Mouse (Mus musculus) ZHBTc4 (cell line): ENCODE data around the gene Zfp398.
"Not testable (repeated sequence)": the region's sequence is repeated elsewhere in the genome, so short reads cannot be mapped to it uniquely, and the experiment has no call there.

Experiments
- DNase-seq: peaks from one replicate; pipeline ENCODE4 v3.0.0-alpha.2; 2011; ENCODE audit warnings: low read depth, low spot score

Zfp398 gene

GRCm38 (mm10) chr6:47824241-47824640, 11.2 kb upstream of the Zfp398 start:
- peak; percentile 12 for DNase-seq

DNA sequence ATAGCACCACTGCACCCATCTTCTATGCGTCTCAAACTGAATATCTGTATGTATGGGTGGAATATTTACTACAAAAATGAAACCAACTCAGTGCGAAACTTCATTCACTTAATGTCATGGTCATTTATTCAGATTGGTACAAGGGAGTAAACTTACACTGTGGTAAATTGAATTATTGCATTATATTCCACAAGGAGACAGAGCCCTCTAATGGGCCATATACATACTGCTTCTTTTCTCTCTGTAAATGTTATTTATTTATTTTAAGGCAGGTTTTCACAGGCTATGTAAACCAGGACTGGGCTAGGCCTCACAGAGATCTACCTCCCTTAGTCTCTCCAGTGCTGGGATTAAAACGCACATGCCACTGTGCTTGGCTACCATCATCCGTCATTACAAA, 8.0 kb upstream of the Zfp398 start:
- DNase-seq = no peak

GRCm38 (mm10) chr6:47828950-47829349, 6.5 kb upstream of the Zfp398 start:
- peak; percentile 27 for DNase-seq

GRCm38 (mm10) chr6:47830104-47831078, 5.1 kb upstream of the Zfp398 start, which contains the start of gene Zfp786:
Gene Zfp786 (minus strand): TSS chr6:47830867.
- DNase-seq = peak; percentile 97

DNA sequence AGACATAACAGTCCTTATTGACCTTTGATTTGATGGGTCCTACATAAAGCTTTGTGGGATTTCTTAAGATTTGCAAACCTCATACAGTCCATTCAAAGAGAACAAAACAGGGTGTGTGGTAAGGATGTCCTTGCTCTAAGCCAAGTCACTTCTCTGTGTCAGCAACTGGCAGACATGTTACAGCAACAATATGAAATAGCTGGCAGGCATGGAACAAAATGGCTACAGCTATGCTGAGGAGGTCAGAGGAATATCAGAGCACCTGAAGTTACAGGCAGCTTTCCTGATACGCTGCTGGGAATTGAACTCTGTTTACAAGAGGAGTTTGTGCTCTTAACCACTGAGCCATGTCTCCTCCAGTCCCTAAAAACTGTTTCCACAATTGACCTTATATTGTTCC, 3.2 kb upstream of the Zfp398 start:
- DNase-seq = no peak

- peak; percentile 68 for DNase-seq
Observed at GRCm38 (mm10) chr6:47835984-47836521, 592 bp downstream of the Zfp398 start.

GRCm38 (mm10) chr6:47837630-47838029, 2.2 kb downstream of the Zfp398 start:
- no peak for DNase-seq

DNA sequence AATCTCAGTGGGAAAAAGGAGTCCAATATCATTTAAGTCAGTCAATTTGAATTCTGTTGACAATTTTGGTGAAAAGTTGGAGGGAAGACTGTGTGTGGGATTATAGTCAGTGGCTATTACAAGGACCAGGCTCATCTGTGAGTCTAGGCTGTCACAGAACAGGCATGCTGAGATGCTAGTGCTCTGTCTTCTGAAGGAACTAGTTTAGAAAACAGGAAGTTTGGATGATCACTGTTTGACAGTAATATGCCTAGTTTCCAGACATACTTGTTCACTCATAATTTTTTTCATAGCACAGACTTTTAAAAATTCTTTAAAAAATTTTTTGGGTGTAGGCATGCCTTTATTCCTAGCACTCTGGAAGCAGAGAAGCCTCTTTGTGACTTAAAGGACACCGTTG, 5.6 kb downstream of the Zfp398 start:
- no peak for DNase-seq

GRCm38 (mm10) chr6:47841831-47842230, 6.4 kb downstream of the Zfp398 start:
- no peak for DNase-seq

GRCm38 (mm10) chr6:47842337-47842736, 6.9 kb downstream of the Zfp398 start:
- no peak for DNase-seq

DNA sequence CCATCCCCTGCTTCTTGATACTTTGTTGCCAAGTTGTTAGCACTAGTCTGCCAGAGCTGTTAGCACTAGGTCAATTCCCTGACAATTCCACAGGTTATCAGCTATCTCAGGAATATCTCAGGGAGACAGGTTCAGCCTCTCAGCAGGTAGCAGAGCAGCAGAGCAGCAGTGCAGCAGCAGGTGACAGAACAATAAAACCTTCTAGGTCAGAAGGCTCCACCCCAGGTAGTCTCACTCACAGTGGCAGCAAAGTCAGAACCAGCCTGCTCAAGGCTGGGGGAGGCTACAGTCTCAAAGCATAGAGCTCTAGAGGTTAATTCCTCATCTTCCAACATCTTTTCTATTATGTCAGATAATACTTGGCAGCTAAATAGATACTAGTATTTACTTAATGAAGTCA, 10.3 kb downstream of the Zfp398 start:
- DNase-seq = no peak

DNA sequence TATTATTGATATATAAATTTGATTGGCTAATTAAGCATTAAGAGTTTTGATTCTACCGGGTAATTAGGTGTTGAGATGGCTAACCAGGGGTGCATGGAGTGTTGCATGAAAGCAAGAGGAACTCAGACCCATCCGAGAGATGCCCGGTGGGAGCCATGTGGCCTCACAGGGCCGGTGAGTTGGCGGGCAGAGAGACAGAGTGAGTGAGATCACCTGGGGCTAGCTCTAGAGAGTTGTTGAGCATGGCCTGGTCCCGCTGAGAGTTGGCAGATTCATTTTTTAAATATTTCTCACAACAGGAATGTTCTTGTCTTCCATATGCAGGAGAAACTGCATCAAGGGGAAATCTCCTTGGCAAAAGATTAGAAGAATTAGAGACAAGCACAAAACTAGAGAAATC, 21.8 kb downstream of the Zfp398 start:
- no peak for DNase-seq

DNA sequence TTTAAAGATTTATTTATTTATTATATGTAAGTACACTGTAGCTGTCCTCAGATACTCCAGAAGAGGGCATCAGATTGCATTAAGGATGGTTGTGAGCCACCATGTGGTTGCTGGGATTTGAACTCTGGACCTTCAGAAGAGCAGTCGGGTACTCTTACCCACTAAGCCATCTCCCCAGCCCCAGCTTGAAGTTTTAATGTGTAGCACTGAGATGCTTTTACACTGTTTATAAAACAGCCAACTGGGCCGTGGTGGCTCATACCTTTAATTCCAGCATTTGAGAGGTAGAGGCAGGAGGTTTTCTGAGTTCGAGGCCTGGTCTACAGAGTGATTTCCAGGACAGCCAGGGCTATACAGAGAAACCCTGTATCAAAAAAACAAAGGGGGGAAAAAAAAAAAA, 22.3 kb downstream of the Zfp398 start:
- DNase-seq = not testable (repeated sequence)

- peak; percentile 60 for DNase-seq
Observed at GRCm38 (mm10) chr6:47872266-47872665, 36.8 kb downstream of the Zfp398 start.

DNA sequence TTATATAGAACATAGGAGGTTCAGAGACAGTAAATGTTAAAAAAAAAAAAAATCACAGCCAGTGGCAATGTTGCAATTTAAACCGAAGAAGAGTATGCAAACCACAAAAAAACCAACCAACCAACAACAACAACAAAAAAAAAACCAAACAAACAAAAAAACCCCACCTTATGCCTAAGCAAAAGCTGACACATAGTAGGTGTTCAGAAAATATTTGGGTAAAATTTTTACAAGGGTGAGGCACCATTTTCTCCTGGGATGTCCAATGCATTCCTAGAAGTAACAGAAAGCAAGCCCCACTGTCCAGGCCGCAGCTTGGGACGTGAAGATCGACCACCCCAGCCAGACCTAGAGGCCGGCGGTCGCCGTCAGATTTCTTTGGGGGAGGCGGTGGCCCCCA, 41.6 kb downstream of the Zfp398 start, which contains the start of gene Zfp282:
TSS of gene Zfp282 (plus strand) at position 147 of the 400 bp plus-strand sequence.
- no peak for DNase-seq

DNA sequence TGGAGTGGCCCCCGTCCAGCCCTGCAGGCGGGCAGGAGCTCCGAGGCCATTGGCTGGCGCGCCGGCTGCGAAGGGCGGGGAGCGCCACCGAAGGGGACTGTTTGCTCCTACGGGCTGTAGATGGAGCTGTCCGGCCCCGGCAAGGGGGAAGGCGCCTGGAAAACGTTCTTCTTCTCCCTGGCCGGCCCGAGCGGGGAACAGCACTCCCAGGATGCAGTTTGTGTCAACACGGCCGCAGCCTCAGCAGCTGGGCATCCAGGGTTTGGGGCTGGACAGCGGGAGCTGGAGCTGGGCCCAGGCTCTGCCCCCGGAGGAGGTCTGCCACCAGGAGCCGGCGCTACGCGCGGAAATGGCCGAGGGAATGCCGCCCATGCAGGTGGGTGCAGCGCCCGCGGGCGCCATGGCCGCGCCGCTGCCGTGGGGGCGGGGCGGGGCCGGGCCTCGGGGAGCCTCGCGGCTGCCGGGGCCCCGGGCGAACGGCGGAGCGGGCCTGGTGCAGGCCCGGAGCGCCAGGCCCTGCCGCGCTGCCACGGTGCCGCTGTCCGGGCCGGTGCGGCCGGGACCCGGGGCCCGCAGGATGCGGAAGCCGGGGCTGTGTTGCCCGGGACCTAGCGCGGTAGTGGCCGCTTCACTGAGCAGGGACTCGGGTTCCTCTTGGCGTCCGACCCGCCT, 42.1 kb downstream of the Zfp398 start:
- DNase-seq = peak; percentile 91

DNA sequence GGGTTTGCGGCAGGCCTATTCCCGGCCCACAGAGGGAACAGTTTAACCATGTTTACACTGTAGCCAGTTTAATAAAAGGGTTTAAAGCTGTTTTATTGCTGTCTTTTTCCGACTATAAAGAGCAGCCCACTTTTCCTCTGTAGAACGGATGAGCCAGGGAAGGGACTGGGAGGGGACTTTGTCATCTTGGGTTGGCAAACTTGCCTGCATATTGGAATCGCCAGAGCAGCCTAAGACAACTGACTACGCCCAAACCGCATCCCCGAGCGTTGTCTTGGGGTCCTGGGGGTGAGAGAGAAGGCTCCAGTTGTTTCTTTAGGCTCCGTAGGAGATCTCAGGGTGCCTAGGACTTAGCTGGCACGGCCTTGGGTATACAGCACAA, 42.7 kb downstream of the Zfp398 start:
- peak; percentile 41 for DNase-seq

DNA sequence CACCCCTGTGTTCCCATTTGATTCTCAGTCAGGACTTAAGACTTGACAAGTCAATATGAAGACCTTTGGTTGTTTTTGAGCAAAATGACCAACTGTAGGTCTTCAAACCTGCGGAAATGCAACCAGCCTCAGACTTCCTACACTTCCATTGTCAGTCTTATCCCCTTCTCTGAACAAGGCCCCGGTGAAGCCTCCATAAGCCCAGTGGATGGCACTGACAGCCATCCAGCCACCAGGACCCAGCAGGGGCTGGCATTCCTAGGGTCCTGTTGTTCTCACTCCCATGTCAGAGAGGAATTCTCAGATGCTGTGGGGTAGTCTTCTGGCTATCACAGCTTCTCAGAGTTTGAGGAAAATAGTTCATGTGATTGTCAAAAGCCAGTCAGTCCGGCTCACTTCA, 43.1 kb downstream of the Zfp398 start:
- peak; percentile 12 for DNase-seq

DNA sequence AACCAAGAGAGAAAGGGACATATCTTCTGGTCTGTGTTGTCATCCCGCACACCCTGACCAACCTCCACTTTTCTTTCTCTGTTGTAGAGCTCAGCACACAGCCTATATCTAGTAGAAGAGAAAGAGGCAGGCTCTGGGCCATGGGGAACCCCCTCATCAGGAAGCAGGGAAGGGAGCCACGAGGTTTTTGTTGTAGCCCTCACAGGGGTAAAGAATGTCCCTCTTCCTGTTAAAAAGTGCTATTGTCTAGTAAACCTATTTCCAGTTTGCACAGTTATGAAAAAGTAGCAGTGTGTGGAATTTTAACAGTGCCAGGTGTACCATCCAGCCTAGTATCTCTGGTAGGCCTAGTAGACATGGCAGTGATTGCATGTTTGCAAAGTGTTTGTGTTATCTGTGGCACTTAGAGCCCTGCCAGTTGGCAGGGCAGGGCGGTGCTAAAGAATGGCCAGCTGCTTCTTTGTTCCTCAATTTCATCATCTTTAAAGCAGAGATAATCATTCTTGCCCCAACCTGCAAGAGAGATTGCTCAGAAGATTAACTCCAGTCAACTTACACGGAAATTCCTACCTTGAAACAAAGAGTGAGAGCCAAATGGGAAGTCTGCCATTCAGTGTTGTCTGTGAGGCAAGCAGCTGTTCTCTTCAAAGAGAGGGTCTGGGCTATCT, 43.7 kb downstream of the Zfp398 start:
- DNase-seq = no peak

GRCm38 (mm10) chr6:47880166-47880565, 44.7 kb downstream of the Zfp398 start:
- DNase-seq = no peak

GRCm38 (mm10) chr6:47888812-47889383, 53.4 kb downstream of the Zfp398 start:
- no peak for DNase-seq
